ENCODE assay signal across 19 mouse cellular contexts in the genomic region with DNA sequence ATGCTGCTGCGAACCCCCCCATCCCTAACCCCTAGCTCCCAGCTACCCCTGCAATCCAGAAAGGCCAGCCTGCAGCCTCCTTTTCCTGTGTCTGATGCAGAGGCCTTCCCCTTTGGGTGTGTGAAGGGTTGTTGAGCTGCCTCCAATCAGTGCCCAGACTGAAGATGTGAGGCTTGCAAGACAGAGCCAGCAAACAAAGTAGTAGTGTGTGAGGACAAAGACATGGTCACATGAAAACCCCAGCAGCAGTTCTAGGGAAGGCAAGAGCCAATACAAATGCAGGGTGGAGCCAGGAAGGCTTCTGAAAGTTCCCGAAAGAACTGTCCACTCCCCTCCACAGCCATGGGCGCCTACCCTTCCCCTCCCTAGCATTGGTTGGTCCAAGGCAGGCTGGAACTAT.
DNase-seq lines count a peak whose midpoint lies in the region; ATAC-seq and TF ChIP-seq lines count a peak whose summit lies in the region.
"Had no signal": no experiment of that assay in that cellular context is flagged by ENCODE, and none has a peak within 500 bp of the region (broad histone marks: within the 10 kb centered on the region; RNA-seq: fewer than 3 reads in every experiment).

No protein-coding gene starts in this region.

- ATAC-seq in forebrain, embryonic 14.5 days = no peak
- peak; percentile 53; the same call in 1 of the 2 replicates for ATAC-seq in hindbrain, embryonic 16.5 days
- no peak; the same call in 1 of the 2 replicates for ATAC-seq in hindbrain, embryonic 14.5 days (ENCODE audit: low FRiP score)

- no peak for TF ChIP-seq POLR2A in cortical plate, adult 2 months (IDR thresholded peaks at IDR 0.05; ENCODE audit: extremely low read depth, insufficient read depth, low read length)

- H3K9ac ChIP-seq in forebrain, embryonic 14.5 days (ENCODE audit: low read length) = no peak overlapping the region
- no peak overlapping the region for H3K9ac ChIP-seq in hindbrain, embryonic 16.5 days (ENCODE audit: low read depth, low read length)
- H3K9ac ChIP-seq in hindbrain, embryonic 14.5 days = no peak overlapping the region
- H3K9ac ChIP-seq: embryonic facial prominence, embryonic 13.5 days; limb, embryonic 12.5 days; liver, embryonic 15.5 days had no signal

- no peak for DNase-seq in forebrain, embryonic 10.5 days (ENCODE audit: extremely low spot score, low spot score)
- no peak for DNase-seq in forebrain, embryonic 14.5 days (ENCODE audit: low spot score)
- DNase-seq in hindbrain, embryonic 14.5 days (ENCODE audit: low spot score) = no peak
- DNase-seq in ES-CJ7 (ENCODE audit: low read depth, low spot score) = peak; percentile 32
- no peak for DNase-seq in heart, postnatal 10 days
- DNase-seq in adrenal gland, adult 18-20 months (ENCODE audit: low spot score in 2 of 2) = no peak
- DNase-seq: cerebellum, postnatal 36 days; gastrocnemius, postnatal 14 days; kidney, adult 18-20 months; kidney, postnatal 14 days; retina, postnatal 1 day; right cerebral cortex, postnatal 4 days; thymus, postnatal 4 days had no signal

- no peaks in the 10 kb centered on the region for H3K27me3 ChIP-seq in forebrain, embryonic 10.5 days (ENCODE audit: poor library complexity, severe bottlenecking)
- no peaks in the 10 kb centered on the region for H3K27me3 ChIP-seq in forebrain, embryonic 14.5 days (replicated peaks; ENCODE audit: control insufficient read depth, insufficient read depth, low read length)
- H3K27me3 ChIP-seq in hindbrain, embryonic 16.5 days (replicated peaks; ENCODE audit: control insufficient read depth, insufficient read depth, low read length) = no peaks in the 10 kb centered on the region
- H3K27me3 ChIP-seq in hindbrain, embryonic 14.5 days (ENCODE audit: control insufficient read depth, insufficient read depth, low read length) = no peaks in the 10 kb centered on the region
- H3K27me3 ChIP-seq: CH12.LX; embryonic facial prominence, embryonic 13.5 days; limb, embryonic 12.5 days; liver, embryonic 15.5 days had no signal

- intact Hi-C loops in heart, postnatal 10 days (cut with DNase I) = no loop called here

- peaks cover 42% of the 10 kb centered on the region for H3K36me3 ChIP-seq in forebrain, embryonic 10.5 days (replicated peaks)
- H3K36me3 ChIP-seq in forebrain, embryonic 14.5 days (ENCODE audit: control insufficient read depth, insufficient read depth, low read length) = peaks cover 47% of the 10 kb centered on the region
- H3K36me3 ChIP-seq in hindbrain, embryonic 16.5 days (ENCODE audit: control insufficient read depth, insufficient read depth, low read length) = peaks cover 26% of the 10 kb centered on the region
- peaks cover 63% of the 10 kb centered on the region for H3K36me3 ChIP-seq in hindbrain, embryonic 14.5 days (replicated peaks; ENCODE audit: control insufficient read depth, insufficient read depth)

- no peak overlapping the region for H3K4me3 ChIP-seq in forebrain, embryonic 10.5 days
- H3K4me3 ChIP-seq in forebrain, embryonic 14.5 days (ENCODE audit: low read depth, low read length) = no peak overlapping the region
- no peak overlapping the region for H3K4me3 ChIP-seq in hindbrain, embryonic 16.5 days (ENCODE audit: low read length)
- H3K4me3 ChIP-seq in hindbrain, embryonic 14.5 days (replicated peaks; ENCODE audit: low read length) = no peak overlapping the region
- H3K4me3 ChIP-seq in cortical plate, adult 2 months (ENCODE audit: insufficient read depth, low read length) = no peak overlapping the region
- H3K4me3 ChIP-seq: embryonic facial prominence, embryonic 13.5 days; limb, embryonic 12.5 days; liver, embryonic 15.5 days had no signal

- peak overlapping the region; percentile 56 for H3K27ac ChIP-seq in forebrain, embryonic 10.5 days
- no peak overlapping the region for H3K27ac ChIP-seq in forebrain, embryonic 14.5 days (ENCODE audit: low read depth, low read length)
- H3K27ac ChIP-seq in hindbrain, embryonic 16.5 days (ENCODE audit: low read depth, low read length) = no peak overlapping the region; the same call in 1 of the 2 replicates
- H3K27ac ChIP-seq in hindbrain, embryonic 14.5 days = no peak overlapping the region
- 0 out of 2 replicates have a peak overlapping the region, but pooled peaks have one; percentile 21 for H3K27ac ChIP-seq in cortical plate, adult 2 months (ENCODE audit: insufficient read depth, low read length)
- H3K27ac ChIP-seq: embryonic facial prominence, embryonic 13.5 days; limb, embryonic 12.5 days; liver, embryonic 15.5 days had no signal

- WGBS in forebrain, embryonic 10.5 days = 72% methylated on average over 3 of the region's 3 CpGs
- WGBS in forebrain, embryonic 14.5 days = 69% methylated on average over 3 of the region's 3 CpGs
- WGBS in hindbrain, embryonic 16.5 days = 68% methylated on average over 3 of the region's 3 CpGs
- 69% methylated on average over 3 of the region's 3 CpGs for WGBS in hindbrain, embryonic 14.5 days

- H3K9me3 ChIP-seq in forebrain, embryonic 10.5 days = no peaks in the 10 kb centered on the region
- no peaks in the 10 kb centered on the region for H3K9me3 ChIP-seq in forebrain, embryonic 14.5 days (replicated peaks; ENCODE audit: control insufficient read depth, low read length)
- no peaks in the 10 kb centered on the region for H3K9me3 ChIP-seq in hindbrain, embryonic 16.5 days (ENCODE audit: control insufficient read depth, low read length)
- no peaks in the 10 kb centered on the region for H3K9me3 ChIP-seq in hindbrain, embryonic 14.5 days (ENCODE audit: control insufficient read depth, low read length)
- H3K9me3 ChIP-seq: embryonic facial prominence, embryonic 13.5 days; limb, embryonic 12.5 days; liver, embryonic 15.5 days had no signal

- no peak for TF ChIP-seq CTCF in cortical plate, adult 2 months (IDR thresholded peaks at IDR 0.05; ENCODE audit: extremely low read depth, insufficient read depth, low read length)

- H3K4me1 ChIP-seq in forebrain, embryonic 10.5 days = 0 out of 2 replicates have a peak, but pooled peaks cover 3% of the 10 kb centered on the region
- no peaks in the 10 kb centered on the region for H3K4me1 ChIP-seq in forebrain, embryonic 14.5 days (ENCODE audit: control insufficient read depth, insufficient read depth, low read length)
- H3K4me1 ChIP-seq in hindbrain, embryonic 16.5 days (ENCODE audit: control insufficient read depth, insufficient read depth, low read depth, low read length) = no peaks in the 10 kb centered on the region
- H3K4me1 ChIP-seq in hindbrain, embryonic 14.5 days (replicated peaks; ENCODE audit: control insufficient read depth, insufficient read depth, low read length) = no peaks in the 10 kb centered on the region
- no peaks in the 10 kb centered on the region for H3K4me1 ChIP-seq in cortical plate, adult 2 months (ENCODE audit: control insufficient read depth, insufficient read depth, low read length)
- H3K4me1 ChIP-seq: liver, embryonic 15.5 days had no signal

- H3K4me2 ChIP-seq in forebrain, embryonic 14.5 days (ENCODE audit: low read length) = no peak overlapping the region
- no peak overlapping the region for H3K4me2 ChIP-seq in hindbrain, embryonic 16.5 days (ENCODE audit: low read length)
- H3K4me2 ChIP-seq in hindbrain, embryonic 14.5 days (replicated peaks) = no peak overlapping the region
- H3K4me2 ChIP-seq: embryonic facial prominence, embryonic 13.5 days; limb, embryonic 12.5 days; liver, embryonic 15.5 days had no signal

Comparison
In these comparisons a context has a peak if more than half of its experiments do, and no peak if none do; other contexts are left out.
1. H3K27ac ChIP-seq: peak in forebrain, embryonic 10.5 days (single experiment) and cortical plate, adult 2 months (single experiment); none in forebrain, embryonic 14.5 days (single experiment), hindbrain, embryonic 16.5 days (single experiment) and hindbrain, embryonic 14.5 days (single experiment).